Mouse (Mus musculus) forebrain, embryonic 11.5 days (tissue): Measurements from ENCODE around the gene Ahcyl1. TPM values are rescaled to one million over a fixed set of nuclear protein-coding genes. Genes with fewer than 3 reads are reported as not detected.

Source experiments
- ATAC-seq: fragments of 200-750 bp; cut with Nextera tagmentation; replicated peaks from 2 replicates; pipeline ENCODE4 v1.8.0; 2017; ENCODE audit warnings: moderate TSS enrichment; ENCODE audit not compliant: low FRiP score
- DNase-seq: peaks from one replicate; pipeline ENCODE4 v3.0.0-alpha.2; 2017; ENCODE audit warnings: low spot score
- H3K27ac ChIP-seq: fragments of 300-500 bp; sonication (generic); 2 replicates; pipeline ENCODE4 v1.5.1; 2014; ENCODE audit warnings: low read depth, low read length
- H3K27me3 ChIP-seq: fragments of 300-500 bp; sonication (generic); 2 replicates; pipeline ENCODE4 v1.6.1; 2014; ENCODE audit warnings: mild to moderate bottlenecking, low read length, mixed read lengths; ENCODE audit not compliant: control insufficient read depth, insufficient read depth
- H3K36me3 ChIP-seq: fragments of 300-500 bp; sonication (generic); 2 replicates; pipeline ENCODE4 v1.6.1; 2014; ENCODE audit warnings: mild to moderate bottlenecking, low read length, moderate library complexity, mixed read lengths; ENCODE audit not compliant: control insufficient read depth, insufficient read depth
- H3K4me1 ChIP-seq: fragments of 300-500 bp; sonication (generic); replicated peaks from 2 replicates; pipeline ENCODE4 v1.6.1; 2014; ENCODE audit warnings: low read length, mixed read lengths; ENCODE audit not compliant: control insufficient read depth, insufficient read depth
- H3K4me2 ChIP-seq: fragments of 300-500 bp; sonication (generic); 2 replicates; pipeline ENCODE4 v1.6.1; 2014; ENCODE audit warnings: low read depth, mild to moderate bottlenecking, low read length, moderate library complexity, mixed read lengths; ENCODE audit not compliant: severe bottlenecking
- H3K4me3 ChIP-seq: fragments of 300-500 bp; sonication (generic); 2 replicates; pipeline ENCODE4 v1.5.1; 2014; ENCODE audit warnings: low read depth, low read length
- H3K9ac ChIP-seq: fragments of 300-500 bp; sonication (generic); 2 replicates; pipeline ENCODE4 v1.6.1; 2014; ENCODE audit warnings: low read length
- H3K9me3 ChIP-seq: fragments of 300-500 bp; sonication (generic); 2 replicates; pipeline ENCODE4 v1.6.1; 2016; ENCODE audit warnings: low read length, mixed read lengths; ENCODE audit not compliant: control insufficient read depth
- WGBS: fragments of 180-500 bp; shearing (Covaris S2); extraction: QIAGEN DNeasy Blood & Tissue Kit; methylation state at CpG from one replicate; pipeline ENCODE4 v1.1.7; 2014; 5-methylcytosine and 5-hydroxymethylcytosine counted together
- polyA plus RNA-seq: library from polyadenylated mRNA; unstranded; fragments of >200 nt; fragmentation: Nextera tagmentation; extraction: Ambion mirVana; gene quantifications from 2 replicates; pipeline ENCODE4 v1.2.1, GENCODE M21; 2014

Ahcyl1 gene
- polyA plus RNA-seq, 1 experiment from 2014 or later = 122 TPM

DNA sequence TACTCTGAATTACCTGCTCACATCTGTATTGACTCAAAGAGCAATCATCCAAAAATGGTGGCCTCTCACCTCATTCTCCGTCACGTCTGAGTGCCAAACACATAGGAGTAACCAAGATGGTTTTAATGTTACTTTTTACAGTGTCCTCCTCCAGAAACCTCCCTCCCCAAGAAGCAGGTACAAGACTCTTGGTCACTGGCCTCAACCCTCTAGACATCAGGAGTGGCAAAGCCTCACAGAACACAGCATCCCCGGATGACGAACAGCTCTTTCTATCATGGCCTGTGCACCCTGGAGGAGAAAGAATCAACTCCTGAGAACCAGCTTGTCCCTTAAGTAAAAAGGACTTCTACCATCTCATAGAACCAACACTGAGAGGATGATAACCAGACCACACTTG, 63.6 kb downstream of the Ahcyl1 start:
- Histone ChIP-seq H3K4me1 (no peaks in the 10 kb centered on the region), H3K27ac (no peak overlapping the region), H3K4me2 (no peak overlapping the region), H3K9me3 (no peaks in the 10 kb centered on the region), H3K27me3 (no peaks in the 10 kb centered on the region), H3K4me3 (no peak overlapping the region), H3K36me3 (no peaks in the 10 kb centered on the region), H3K9ac (no peak overlapping the region)
- DNase-seq = peak; percentile 30
- no peak for ATAC-seq
- WGBS = 92% methylated on average over 4 of the region's 4 CpGs

GRCm38 (mm10) chr3:107631523-107631958, 64.8 kb downstream of the Ahcyl1 start, which contains the start of gene Strip1:
Gene Strip1 (minus strand): TSS chr3:107631694.
- Histone ChIP-seq H3K9ac (peak within 1 kb of the TSS; percentile 99), H3K36me3 (no peaks in the 10 kb centered on the region; the same call in 1 of the 2 replicates), H3K9me3 (no peaks in the 10 kb centered on the region), H3K4me3 (peak within 1 kb of the TSS; percentile 96), H3K4me2 (peak within 1 kb of the TSS; percentile 71), H3K27me3 (no peaks in the 10 kb centered on the region), H3K4me1 (no peaks in the 10 kb centered on the region), H3K27ac (peak within 1 kb of the TSS; percentile 91)
- DNase-seq (peak; percentile 96), ATAC-seq (peak; percentile 95)
- under 1% methylated on average over 35 of the region's 35 CpGs for WGBS

DNA sequence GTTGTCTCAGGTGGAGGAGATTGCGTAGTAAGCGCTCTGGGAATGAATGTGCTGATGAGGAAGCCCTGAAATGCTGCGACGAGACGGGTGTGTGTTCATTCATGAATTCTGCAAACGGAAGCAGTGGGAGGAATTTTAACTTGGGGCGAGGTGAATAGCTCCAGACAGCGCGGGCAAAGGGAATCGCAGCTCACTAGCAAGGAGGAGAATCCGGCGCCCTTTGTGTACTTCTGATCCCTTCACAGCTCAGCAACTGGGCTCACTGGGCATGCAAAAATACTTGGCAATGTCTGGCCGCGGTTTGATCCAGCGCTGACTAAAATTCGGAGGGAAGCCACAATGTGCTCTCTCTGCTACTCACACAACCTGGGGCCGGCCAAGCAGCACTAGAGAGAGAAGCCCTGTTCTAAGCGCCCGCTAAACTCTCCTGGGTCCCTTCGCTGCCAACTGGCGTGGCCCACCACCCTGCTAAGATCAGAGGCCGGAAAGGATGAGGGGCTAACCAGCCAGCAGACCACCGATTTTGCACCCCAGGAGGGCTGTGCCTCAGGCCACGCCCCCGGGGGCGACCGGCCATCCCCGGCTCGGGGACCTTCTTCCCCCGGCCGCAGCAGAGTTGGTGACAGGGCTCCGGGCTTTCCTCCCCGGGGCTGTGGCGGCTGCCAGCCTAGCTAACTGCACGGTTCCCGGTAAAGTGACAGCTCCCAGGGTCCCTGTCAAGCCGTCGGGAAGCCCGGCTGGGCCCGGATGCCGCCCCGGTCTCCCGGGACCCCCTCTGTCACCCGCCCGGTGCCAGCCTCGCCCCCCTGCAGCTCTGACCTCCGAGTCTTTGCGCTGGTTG, 65.5 kb downstream of the Ahcyl1 start, which contains the start of gene Gm10961:
Gene Gm10961 (plus strand): TSS at position 641 of the 841 bp plus-strand sequence.
- no peaks in the 10 kb centered on the region; the same call in 1 of the 2 replicates for H3K36me3 ChIP-seq
- H3K4me3 ChIP-seq = peak within 1 kb of the TSS; percentile 96
- DNase-seq = peak; percentile 78
- peak within 1 kb of the TSS; percentile 71 for H3K4me2 ChIP-seq
- H3K9me3 ChIP-seq = no peaks in the 10 kb centered on the region
- WGBS = 1% methylated on average over 48 of the region's 48 CpGs
- peak; percentile 85 for ATAC-seq
- H3K4me1 ChIP-seq = no peaks in the 10 kb centered on the region
- no peaks in the 10 kb centered on the region for H3K27me3 ChIP-seq
- peak within 1 kb of the TSS; percentile 91 for H3K27ac ChIP-seq
- peak within 1 kb of the TSS; percentile 99 for H3K9ac ChIP-seq

GRCm38 (mm10) chr3:107629411-107629810, 66.9 kb downstream of the Ahcyl1 start:
- no peaks in the 10 kb centered on the region for H3K4me1 ChIP-seq

GRCm38 (mm10) chr3:107628551-107628950, 67.8 kb downstream of the Ahcyl1 start:
- Histone ChIP-seq H3K9me3 (no peaks in the 10 kb centered on the region), H3K27me3 (no peaks in the 10 kb centered on the region), H3K27ac (no peak overlapping the region), H3K9ac (no peak overlapping the region), H3K4me3 (no peak overlapping the region), H3K4me2 (no peak overlapping the region), H3K4me1 (no peaks in the 10 kb centered on the region), H3K36me3 (peaks cover 14% of the 10 kb centered on the region)
- 94% methylated on average over 2 of the region's 2 CpGs for WGBS
- ATAC-seq = no peak
- DNase-seq = peak; percentile 33

More at GRCm38 (mm10) chr3:107629411-107629810, 66.9 kb downstream of the Ahcyl1 start:
- H3K4me2 ChIP-seq = no peak overlapping the region
- H3K36me3 ChIP-seq = peaks cover 12% of the 10 kb centered on the region
- peak; percentile 27 for DNase-seq
- no peak overlapping the region for H3K4me3 ChIP-seq
- WGBS = 94% methylated on average over 4 of the region's 4 CpGs
- no peak overlapping the region for H3K9ac ChIP-seq
- H3K27me3 ChIP-seq = no peaks in the 10 kb centered on the region
- H3K27ac ChIP-seq = no peak overlapping the region
- H3K9me3 ChIP-seq = no peaks in the 10 kb centered on the region
- ATAC-seq = no peak

DNA sequence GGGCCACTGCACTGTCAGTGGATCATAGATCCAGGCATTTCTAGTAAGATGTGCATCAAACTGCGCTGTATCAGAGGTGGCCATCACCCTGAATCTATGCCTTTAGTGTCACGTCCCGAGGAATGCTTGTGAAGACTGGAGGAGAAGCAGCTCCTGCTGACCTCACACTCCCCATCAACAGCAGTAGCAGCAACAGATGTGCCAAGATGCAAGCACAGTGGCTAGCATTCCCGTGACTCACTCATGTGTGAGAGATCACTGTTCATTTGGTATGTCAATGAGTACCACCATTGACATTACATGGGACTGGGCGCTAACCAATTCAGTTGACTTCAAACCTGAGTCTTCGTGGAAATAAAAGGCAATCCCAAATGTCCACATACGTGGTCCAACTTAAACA, 68.7 kb downstream of the Ahcyl1 start:
- Histone ChIP-seq H3K27ac (no peak overlapping the region), H3K27me3 (no peaks in the 10 kb centered on the region), H3K36me3 (peaks cover 17% of the 10 kb centered on the region), H3K4me3 (no peak overlapping the region), H3K4me2 (no peak overlapping the region), H3K9me3 (no peaks in the 10 kb centered on the region), H3K9ac (no peak overlapping the region), H3K4me1 (no peaks in the 10 kb centered on the region)
- DNase-seq (peak; percentile 35), ATAC-seq (no peak)
- 88% methylated on average over 7 of the region's 7 CpGs for WGBS

GRCm38 (mm10) chr3:107626751-107627150, 69.6 kb downstream of the Ahcyl1 start:
- Histone ChIP-seq H3K4me1 (no peaks in the 10 kb centered on the region), H3K9me3 (no peaks in the 10 kb centered on the region), H3K36me3 (peaks cover 17% of the 10 kb centered on the region), H3K27ac (no peak overlapping the region), H3K9ac (no peak overlapping the region), H3K4me3 (no peak overlapping the region), H3K27me3 (no peaks in the 10 kb centered on the region), H3K4me2 (no peak overlapping the region)
- 94% methylated on average over 8 of the region's 8 CpGs for WGBS
- DNase-seq (peak; percentile 25), ATAC-seq (no peak)

DNA sequence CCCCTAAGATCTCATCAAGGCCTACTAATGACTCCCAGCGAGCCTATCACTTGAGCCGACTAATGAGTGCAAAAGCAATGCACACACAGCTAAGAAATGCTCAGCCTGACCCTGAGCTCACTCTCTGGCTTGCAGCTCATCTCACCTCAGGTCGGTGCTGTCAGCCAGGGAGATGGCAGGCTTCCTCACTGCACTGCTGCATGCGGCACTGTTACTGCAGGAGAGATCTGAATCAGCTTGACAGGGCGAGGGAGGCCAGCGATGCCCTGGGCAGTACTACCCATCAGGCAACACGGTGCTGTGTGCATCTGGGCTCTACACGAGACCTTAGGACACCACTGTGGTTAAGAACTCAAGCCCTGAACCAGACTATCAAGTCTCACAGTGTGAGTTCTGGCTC, 70.8 kb downstream of the Ahcyl1 start:
- Histone ChIP-seq H3K4me3 (no peak overlapping the region), H3K9me3 (no peaks in the 10 kb centered on the region), H3K4me2 (no peak overlapping the region), H3K27me3 (no peaks in the 10 kb centered on the region), H3K9ac (no peak overlapping the region), H3K4me1 (no peaks in the 10 kb centered on the region), H3K36me3 (peaks cover 17% of the 10 kb centered on the region), H3K27ac (no peak overlapping the region)
- peak; percentile 37 for DNase-seq
- 94% methylated on average over 8 of the region's 8 CpGs for WGBS
- ATAC-seq = no peak
